Mouse (Mus musculus) lung, adult 18-20 months (tissue): ENCODE measurements around the gene Rassf6.

Experiments
- DNase-seq, 2 experiments: peaks; one replicate each; pipeline ENCODE4 v3.0.0; 2022; ENCODE audit warnings: mixed read lengths in 2 of 2

Gene Rassf6

GRCm38 (mm10) chr5:90568338-90568737 is 72.1 kb downstream of the Rassf6 start:
- DNase-seq = no peak

GRCm38 (mm10) chr5:90567788-90568187 is 72.7 kb downstream of the Rassf6 start:
- DNase-seq = no peak

- no peak for DNase-seq
Measured at GRCm38 (mm10) chr5:90565205-90565604, 75.3 kb downstream of the Rassf6 start.

GRCm38 (mm10) chr5:90564161-90564560 is 76.3 kb downstream of the Rassf6 start:
- no peak for DNase-seq

GRCm38 (mm10) chr5:90562880-90563279 is 77.6 kb downstream of the Rassf6 start:
- no peak for DNase-seq

- DNase-seq = no peak
Measured at GRCm38 (mm10) chr5:90561721-90562275, 78.7 kb downstream of the Rassf6 start.

- DNase-seq = no peak
Measured at GRCm38 (mm10) chr5:90560743-90561142, 79.7 kb downstream of the Rassf6 start, which contains the start of gene 5830473C10Rik. TSS of gene 5830473C10Rik (plus strand) at chr5:90561107.

GRCm38 (mm10) chr5:90556052-90556451 is 84.4 kb downstream of the Rassf6 start:
- DNase-seq = no peak
